Mouse (Mus musculus): ENCODE data around the gene Lama4. TPM values are rescaled to one million over a fixed set of nuclear protein-coding genes. Genes with fewer than 3 reads are reported as not detected.

The Lama4 gene
- total RNA-seq, 2 experiments from 2014 or later: 7.8 to 13.2 TPM

GRCm38 (mm10) chr10:39000951-39001350 is 35.6 kb downstream of the Lama4 start:
- intact Hi-C loops (cut with DNase I): no loop called here
- TF ChIP-seq CTCF (IDR thresholded peaks at IDR 0.05): no peak
- no peak overlapping the region for H3K4me3 ChIP-seq
- no peak for DNase-seq (ENCODE audit: extremely low spot score in 1 of 2, low spot score in 2 of 2)
- no peak overlapping the region for H3K27ac ChIP-seq

- DNase-seq (ENCODE audit: extremely low spot score in 1 of 2, low spot score in 2 of 2): no peak
- intact Hi-C loops (cut with DNase I): no loop called here
- no peak overlapping the region for H3K4me3 ChIP-seq
- no peak overlapping the region for H3K27ac ChIP-seq
- TF ChIP-seq CTCF (IDR thresholded peaks at IDR 0.05): no peak; the same call in 1 of the 2 replicates
These were observed 37.2 kb downstream of the Lama4 start for GRCm38 (mm10) chr10:39002521-39002920.

GRCm38 (mm10) chr10:39003520-39003919 is 38.2 kb downstream of the Lama4 start:
- intact Hi-C loops (cut with DNase I): no loop called here
- no peak overlapping the region for H3K4me3 ChIP-seq
- no peak overlapping the region for H3K27ac ChIP-seq
- no peak for DNase-seq (ENCODE audit: extremely low spot score in 1 of 2, low spot score in 2 of 2)
- no peak for TF ChIP-seq CTCF (IDR thresholded peaks at IDR 0.05)

- Histone ChIP-seq H3K4me3 (no peak overlapping the region), H3K27ac (no peak overlapping the region)
- intact Hi-C loops (cut with DNase I): no loop called here
- no peak for TF ChIP-seq CTCF (IDR thresholded peaks at IDR 0.05)
- DNase-seq (ENCODE audit: extremely low spot score in 1 of 2, low spot score in 2 of 2): no peak
These were observed 40.2 kb downstream of the Lama4 start for GRCm38 (mm10) chr10:39005494-39005893.

- Histone ChIP-seq H3K27ac (no peak overlapping the region), H3K4me3 (no peak overlapping the region)
- intact Hi-C loops (cut with DNase I): loop anchor here (1.0 kb wide), 1 partner anchor 10 kb away; no protein-coding TSS in a partner anchor
- no peak for TF ChIP-seq CTCF (IDR thresholded peaks at IDR 0.05)
- no peak for DNase-seq (ENCODE audit: extremely low spot score in 1 of 2, low spot score in 2 of 2)
These were observed 41.3 kb downstream of the Lama4 start for GRCm38 (mm10) chr10:39006433-39007105.

GRCm38 (mm10) chr10:39014836-39015235 is 49.5 kb downstream of the Lama4 start:
- intact Hi-C loops (cut with DNase I): no loop called here
- no peak overlapping the region for H3K4me3 ChIP-seq
- no peak for TF ChIP-seq CTCF (IDR thresholded peaks at IDR 0.05)
- H3K27ac ChIP-seq: no peak overlapping the region
- DNase-seq (ENCODE audit: extremely low spot score in 1 of 2, low spot score in 2 of 2): no peak

GRCm38 (mm10) chr10:39017986-39018385 is 52.7 kb downstream of the Lama4 start:
- intact Hi-C loops (cut with DNase I): loop anchor here (2.0 kb wide), 1 partner anchor 109 kb away; no protein-coding TSS in a partner anchor
- no peak for TF ChIP-seq CTCF (IDR thresholded peaks at IDR 0.05)

GRCm38 (mm10) chr10:39018635-39019034 is 53.3 kb downstream of the Lama4 start:
- no peak for TF ChIP-seq CTCF (IDR thresholded peaks at IDR 0.05)
- DNase-seq (ENCODE audit: extremely low spot score in 1 of 2, low spot score in 2 of 2): no peak
- Histone ChIP-seq H3K4me3 (no peak overlapping the region), H3K27ac (0 out of 2 replicates have a peak overlapping the region, but pooled peaks have one; percentile 30)
- intact Hi-C loops (cut with DNase I): loop anchor here (2.0 kb wide), 1 partner anchor 110 kb away; no protein-coding TSS in a partner anchor

More at GRCm38 (mm10) chr10:39017986-39018385, 52.7 kb downstream of the Lama4 start:
- Histone ChIP-seq H3K4me3 (no peak overlapping the region), H3K27ac (0 out of 2 replicates have a peak overlapping the region, but pooled peaks have one; percentile 38)
- no peak for DNase-seq (ENCODE audit: extremely low spot score in 1 of 2, low spot score in 2 of 2)

GRCm38 (mm10) chr10:39023618-39024256 is 58.4 kb downstream of the Lama4 start:
- DNase-seq (ENCODE audit: extremely low spot score in 1 of 2, low spot score in 2 of 2): no peak
- TF ChIP-seq CTCF (IDR thresholded peaks at IDR 0.05): no peak
- no peak overlapping the region for H3K4me3 ChIP-seq
- no peak overlapping the region for H3K27ac ChIP-seq
- intact Hi-C loops (cut with DNase I): loop anchor here (10.0 kb wide), 1 partner anchor 449 kb away; no protein-coding TSS in a partner anchor

- H3K4me3 ChIP-seq: no peak overlapping the region
- TF ChIP-seq CTCF (IDR thresholded peaks at IDR 0.05): no peak
- H3K27ac ChIP-seq: no peak overlapping the region
- no peak for DNase-seq (ENCODE audit: extremely low spot score in 1 of 2, low spot score in 2 of 2)
- intact Hi-C loops (cut with DNase I): loop anchor here (10.0 kb wide), 1 partner anchor 452 kb away; no protein-coding TSS in a partner anchor
These were observed 61.2 kb downstream of the Lama4 start for GRCm38 (mm10) chr10:39026529-39026928.

- H3K4me3 ChIP-seq: no peak overlapping the region
- DNase-seq (ENCODE audit: extremely low spot score in 1 of 2, low spot score in 2 of 2): no peak
- intact Hi-C loops (cut with DNase I): loop anchor here (10.0 kb wide), 1 partner anchor 452 kb away; no protein-coding TSS in a partner anchor
- TF ChIP-seq CTCF (IDR thresholded peaks at IDR 0.05): no peak
- H3K27ac ChIP-seq: no peak overlapping the region
These were observed 61.7 kb downstream of the Lama4 start for GRCm38 (mm10) chr10:39027058-39027457.

GRCm38 (mm10) chr10:39028403-39028802 is 63.1 kb downstream of the Lama4 start:
- intact Hi-C loops (cut with DNase I): loop anchor here (10.0 kb wide), 1 partner anchor 454 kb away; no protein-coding TSS in a partner anchor
- peak; percentile 13 to 31 for DNase-seq (ENCODE audit: extremely low spot score in 1 of 2, low spot score in 2 of 2)

More at GRCm38 (mm10) chr10:39028403-39028802, 63.1 kb downstream of the Lama4 start:
- no peak for TF ChIP-seq CTCF (IDR thresholded peaks at IDR 0.05)
- Histone ChIP-seq H3K4me3 (no peak overlapping the region), H3K27ac (no peak overlapping the region)

Measured in left cerebral cortex, adult 2 months (tissue).